Mouse (Mus musculus) heart, embryonic 14.5 days (tissue): Measurements from ENCODE around the gene Igfbp2. TPM values are rescaled to one million over a fixed set of nuclear protein-coding genes. Genes with fewer than 3 reads are reported as not detected.
A peak's percentile ranks its signal among the peaks of the same experiment; 100 is the strongest.

ENCODE experiments used
- ATAC-seq: fragments of 200-750 bp; cut with Nextera tagmentation; 2 replicates; pipeline ENCODE4 v1.8.0; 2017; ENCODE audit warnings: low read depth, moderate TSS enrichment; ENCODE audit not compliant: insufficient number of reproducible peaks, insufficient read depth, low FRiP score
- H3K27ac ChIP-seq, 2 experiments: fragments of 200-500 bp in 1 of 2; fragments of 300-500 bp in 1 of 2; sonication (generic) in 1 of 2; replicated peaks in 1 of 2; 2 replicates each; pipeline ENCODE4 v1.5.1; 2012 to 2014; ENCODE audit warnings: low read depth in 2 of 2, low read length in 2 of 2, control low read depth in 1 of 2, mild to moderate bottlenecking in 1 of 2, mixed read lengths in 1 of 2; ENCODE audit not compliant: control insufficient read depth in 1 of 2, insufficient read depth in 1 of 2
- H3K27me3 ChIP-seq: fragments of 300-500 bp; sonication (generic); 2 replicates; pipeline ENCODE4 v1.6.1; 2014; ENCODE audit warnings: mild to moderate bottlenecking, low read length, control low read depth; ENCODE audit not compliant: control insufficient read depth, insufficient read depth
- H3K36me3 ChIP-seq: fragments of 300-500 bp; sonication (generic); 2 replicates; pipeline ENCODE4 v1.6.1; 2014; ENCODE audit warnings: mild to moderate bottlenecking, control low read depth, low read length, mixed read lengths; ENCODE audit not compliant: control insufficient read depth, insufficient read depth
- H3K4me1 ChIP-seq, 2 experiments: fragments of 200-500 bp in 1 of 2; fragments of 300-500 bp in 1 of 2; sonication (generic) in 1 of 2; 2 replicates each; pipeline ENCODE4 v1.6.1; 2012 to 2014; ENCODE audit warnings: low read length in 2 of 2, control low read depth in 1 of 2, mixed read lengths in 1 of 2; ENCODE audit not compliant: control insufficient read depth in 2 of 2, insufficient read depth in 2 of 2
- H3K4me2 ChIP-seq: fragments of 300-500 bp; sonication (generic); 2 replicates; pipeline ENCODE4 v1.6.1; 2014; ENCODE audit warnings: mild to moderate bottlenecking, low read length
- H3K4me3 ChIP-seq, 2 experiments: fragments of 200-500 bp in 1 of 2; fragments of 300-500 bp in 1 of 2; sonication (generic) in 1 of 2; 2 replicates each; pipeline ENCODE4 v1.5.1; 2012 to 2014; ENCODE audit warnings: low read length in 2 of 2, mild to moderate bottlenecking in 2 of 2, control low read depth in 1 of 2, low read depth in 1 of 2, moderate library complexity in 1 of 2; ENCODE audit not compliant: control insufficient read depth in 1 of 2, insufficient read depth in 1 of 2
- H3K9ac ChIP-seq: fragments of 300-500 bp; sonication (generic); 2 replicates; pipeline ENCODE4 v1.6.1; 2014; ENCODE audit warnings: mild to moderate bottlenecking, low read length
- H3K9me3 ChIP-seq: fragments of 300-500 bp; sonication (generic); 2 replicates; pipeline ENCODE4 v1.6.1; 2016; ENCODE audit warnings: low read length, control low read depth; ENCODE audit not compliant: control insufficient read depth
- WGBS: fragments of 180-500 bp; shearing (Covaris S2); extraction: QIAGEN DNeasy Blood & Tissue Kit; methylation state at CpG from one replicate; pipeline ENCODE4 v1.1.7; 2014; 5-methylcytosine and 5-hydroxymethylcytosine counted together
- polyA plus RNA-seq: library from polyadenylated mRNA; unstranded; fragments of >200 nt; fragmentation: Nextera tagmentation; extraction: Ambion mirVana; gene quantifications from 2 replicates; pipeline ENCODE4 v1.2.1, GENCODE M21; 2014

Gene Igfbp2
- polyA plus RNA-seq, 1 experiment from 2014 or later, result 67.5 TPM

DNA sequence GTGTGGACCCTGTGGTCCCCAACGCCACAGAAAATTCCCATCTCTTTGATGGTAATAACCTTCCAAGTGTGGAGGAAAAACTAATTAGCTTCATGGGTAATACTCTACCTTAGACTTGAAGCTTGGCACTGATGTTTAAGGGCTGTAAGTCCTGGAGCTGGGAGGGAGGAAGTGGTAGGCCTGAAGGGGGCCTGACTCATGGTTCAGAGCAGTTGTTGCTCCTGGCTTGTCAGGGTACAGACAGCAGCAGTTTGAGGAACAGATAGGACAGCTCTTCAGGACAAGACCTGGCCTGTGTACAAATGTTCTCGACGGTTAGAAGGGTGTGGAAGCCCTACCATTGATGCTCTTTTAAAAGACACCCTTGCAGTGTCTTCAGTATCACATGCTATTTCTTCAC lies 8.7 kb upstream of the Igfbp2 start:
- 0 out of 2 replicates have a peak, but pooled peaks cover 4% of the 10 kb centered on the region for H3K9me3 ChIP-seq
- H3K4me3 ChIP-seq, result no peak overlapping the region
- no peaks in the 10 kb centered on the region for H3K36me3 ChIP-seq
- 0 out of 2 replicates have a peak, but pooled peaks cover 4% of the 10 kb centered on the region for H3K27me3 ChIP-seq
- no peak for ATAC-seq
- 76% methylated on average over 3 of the region's 3 CpGs for WGBS
- no peak overlapping the region for H3K4me2 ChIP-seq
- peaks cover 11 to 12% of the 10 kb centered on the region in 2 experiments for H3K4me1 ChIP-seq
- H3K27ac ChIP-seq, result no peak overlapping the region
- no peak overlapping the region for H3K9ac ChIP-seq

DNA sequence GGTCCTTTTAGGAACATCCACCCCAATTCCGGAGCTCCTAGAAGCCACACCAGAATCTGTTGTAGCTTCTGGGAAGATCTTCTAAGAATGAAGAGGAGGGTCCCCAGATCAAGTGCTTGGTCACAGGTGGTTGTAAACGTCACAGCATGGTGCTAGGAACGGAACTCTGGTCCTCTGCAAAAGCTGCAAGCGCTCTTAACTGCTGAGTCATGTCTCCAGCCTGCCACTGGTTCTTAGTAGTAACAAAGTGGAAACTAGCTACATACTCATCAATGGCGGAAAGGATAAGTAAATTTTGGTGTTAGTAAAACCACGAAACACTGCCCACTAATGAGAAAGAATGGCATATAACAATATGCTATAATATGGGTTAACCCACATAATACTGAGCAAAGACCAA lies 4.3 kb upstream of the Igfbp2 start:
- Histone ChIP-seq H3K4me3 (no peak overlapping the region), H3K27me3 (0 out of 2 replicates have a peak, but pooled peaks cover 4% of the 10 kb centered on the region), H3K27ac (no peak overlapping the region), H3K4me1 (peaks cover 7 to 13% of the 10 kb centered on the region in 2 experiments), H3K9me3 (no peaks in the 10 kb centered on the region), H3K9ac (no peak overlapping the region), H3K36me3 (no peaks in the 10 kb centered on the region), H3K4me2 (no peak overlapping the region)
- ATAC-seq, result no peak
- 87% methylated on average over 6 of the region's 6 CpGs for WGBS

DNA sequence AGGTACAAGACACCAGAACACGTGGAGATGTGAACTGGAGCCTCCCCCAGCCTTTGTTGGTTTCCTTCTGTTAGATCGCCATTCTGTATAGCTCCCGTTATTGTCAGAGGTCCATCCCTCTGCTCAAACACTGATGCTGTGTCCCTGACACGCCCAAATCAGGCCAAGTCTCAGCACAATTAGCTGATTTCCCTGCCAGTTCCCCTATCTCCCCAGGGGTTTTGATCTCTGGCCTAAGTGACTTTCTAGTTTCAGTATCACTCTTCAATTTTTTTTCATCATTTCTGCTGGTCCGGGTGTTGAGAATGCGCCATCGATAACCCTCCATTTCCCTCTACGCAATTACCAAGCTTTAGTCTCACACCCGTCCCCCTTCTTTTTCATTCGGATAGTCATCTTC lies 1.4 kb upstream of the Igfbp2 start:
- Histone ChIP-seq H3K4me2 (no peak overlapping the region), H3K4me3 (no peak overlapping the region), H3K27ac (no peak overlapping the region), H3K36me3 (no peaks in the 10 kb centered on the region), H3K4me1 (peaks cover 6 to 29% of the 10 kb centered on the region in 2 experiments; a peak in 3 of 4 replicates), H3K9me3 (no peaks in the 10 kb centered on the region), H3K27me3 (0 out of 2 replicates have a peak, but pooled peaks cover 3% of the 10 kb centered on the region), H3K9ac (no peak overlapping the region)
- ATAC-seq, result no peak
- 86% methylated on average over 10 of the region's 10 CpGs for WGBS

DNA sequence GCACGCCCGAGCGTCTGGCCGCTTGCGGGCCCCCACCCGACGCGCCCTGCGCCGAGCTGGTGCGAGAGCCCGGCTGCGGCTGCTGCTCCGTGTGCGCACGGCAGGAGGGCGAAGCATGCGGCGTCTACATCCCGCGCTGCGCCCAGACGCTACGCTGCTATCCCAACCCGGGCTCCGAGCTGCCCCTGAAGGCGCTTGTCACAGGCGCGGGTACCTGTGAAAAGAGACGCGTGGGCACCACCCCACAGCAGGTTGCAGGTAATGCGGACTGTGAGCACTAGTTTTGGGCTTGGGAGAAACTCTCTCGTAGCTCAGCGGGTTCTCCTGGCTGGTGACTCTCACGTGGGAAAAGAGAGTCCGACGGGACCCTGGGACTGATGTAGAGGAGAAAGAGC lies 401 bp downstream of the Igfbp2 start:
- Histone ChIP-seq H3K27ac (no peak overlapping the region), H3K36me3 (no peaks in the 10 kb centered on the region), H3K9me3 (no peaks in the 10 kb centered on the region), H3K4me3 (peak overlapping the region; percentile 61 to 63), H3K4me1 (peaks cover 6 to 33% of the 10 kb centered on the region in 2 experiments; a peak in 3 of 4 replicates), H3K27me3 (0 out of 2 replicates have a peak, but pooled peaks cover 3% of the 10 kb centered on the region), H3K9ac (peak overlapping the region; percentile 74), H3K4me2 (peak overlapping the region; percentile 99)
- ATAC-seq, result no peak
- WGBS, result 1% methylated on average over 37 of the region's 37 CpGs

DNA sequence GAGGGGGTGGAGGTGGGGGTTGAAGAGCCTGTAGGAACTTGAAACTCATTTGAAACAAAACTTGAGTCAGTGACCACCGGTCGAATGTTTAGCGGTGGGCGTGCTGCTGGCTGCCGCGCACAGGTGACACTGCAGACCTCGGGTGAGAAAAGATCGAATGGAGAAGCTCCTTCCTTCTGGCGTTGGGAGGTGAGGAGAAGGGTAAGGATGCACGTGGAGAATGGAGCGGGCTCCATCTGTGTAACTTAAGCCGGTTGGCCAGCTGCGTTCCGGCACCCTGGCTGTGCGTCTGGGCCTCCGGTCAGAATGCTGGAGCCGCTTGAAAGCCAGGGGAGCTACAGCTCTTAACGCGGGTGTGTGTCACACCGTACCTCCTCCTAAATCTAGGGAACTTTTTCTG lies 983 bp downstream of the Igfbp2 start:
- Histone ChIP-seq H3K4me2 (peak overlapping the region; percentile 99), H3K36me3 (no peaks in the 10 kb centered on the region), H3K27ac (no peak overlapping the region), H3K9ac (peak overlapping the region; percentile 74), H3K4me3 (peak overlapping the region; percentile 61 to 63), H3K4me1 (peaks cover 6 to 33% of the 10 kb centered on the region in 2 experiments; a peak in 3 of 4 replicates), H3K9me3 (no peaks in the 10 kb centered on the region), H3K27me3 (0 out of 2 replicates have a peak, but pooled peaks cover 3% of the 10 kb centered on the region)
- 2% methylated on average over 20 of the region's 20 CpGs for WGBS
- no peak for ATAC-seq

DNA sequence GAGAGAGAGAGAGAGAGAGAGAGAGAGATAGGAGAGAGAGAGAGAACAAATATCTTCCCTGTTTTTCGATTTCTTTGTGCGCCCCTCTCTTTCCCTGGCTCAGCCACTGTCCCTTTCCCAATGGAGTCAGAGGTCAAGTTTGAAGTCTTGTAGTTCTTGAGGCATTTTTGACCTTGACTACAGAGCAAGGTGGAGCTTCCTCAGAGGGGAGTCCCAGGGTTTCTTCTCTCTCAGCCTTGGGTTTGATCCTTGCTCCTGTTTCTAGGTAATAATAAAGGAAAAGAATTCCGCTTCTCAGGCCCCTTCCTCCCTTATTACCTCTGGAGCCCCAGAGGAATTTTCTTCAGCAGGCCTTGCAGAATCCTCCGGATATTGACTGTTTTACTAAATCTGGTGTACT lies 1.6 kb downstream of the Igfbp2 start:
- ATAC-seq, result no peak
- H3K4me3 ChIP-seq, result peak overlapping the region; percentile 9 to 61; a peak in 2 of 4 replicates
- no peak overlapping the region for H3K27ac ChIP-seq
- H3K9me3 ChIP-seq, result no peaks in the 10 kb centered on the region
- WGBS, result 42% methylated on average over 4 of the region's 4 CpGs
- no peaks in the 10 kb centered on the region for H3K36me3 ChIP-seq
- H3K4me2 ChIP-seq, result peak overlapping the region; percentile 99
- H3K9ac ChIP-seq, result peak overlapping the region; percentile 74
- H3K4me1 ChIP-seq, result peaks cover 6 to 33% of the 10 kb centered on the region in 2 experiments; a peak in 3 of 4 replicates
- H3K27me3 ChIP-seq, result 0 out of 2 replicates have a peak, but pooled peaks cover 3% of the 10 kb centered on the region

DNA sequence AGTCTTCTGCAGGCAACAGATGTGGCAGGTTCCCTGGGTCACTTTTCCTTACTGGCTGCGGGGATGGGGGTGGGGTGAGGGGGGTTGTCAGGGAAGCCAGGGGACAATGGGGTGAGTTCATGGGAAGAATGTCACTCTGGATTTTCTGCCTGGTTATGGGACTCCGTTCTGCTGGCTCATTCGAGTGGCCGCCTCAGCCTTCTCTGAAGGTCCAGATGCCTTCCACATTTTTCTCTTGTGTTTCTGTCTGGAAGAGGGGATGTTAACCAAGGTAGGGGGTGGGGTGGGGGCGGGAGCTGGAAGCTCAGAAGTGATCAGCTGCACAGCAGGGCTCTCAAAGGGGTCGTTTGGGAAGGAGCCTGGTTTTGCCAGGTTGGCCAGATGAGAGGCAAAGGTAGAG lies 2.1 kb downstream of the Igfbp2 start:
- peak overlapping the region; percentile 41 to 49; a peak in 2 of 4 replicates for H3K27ac ChIP-seq
- H3K9me3 ChIP-seq, result no peaks in the 10 kb centered on the region
- ATAC-seq, result no peak
- 0 out of 2 replicates have a peak, but pooled peaks cover 3% of the 10 kb centered on the region for H3K27me3 ChIP-seq
- H3K4me3 ChIP-seq, result peak overlapping the region; percentile 25 to 61; a peak in 3 of 4 replicates
- peaks cover 6 to 33% of the 10 kb centered on the region in 2 experiments; a peak in 3 of 4 replicates for H3K4me1 ChIP-seq
- no peaks in the 10 kb centered on the region for H3K36me3 ChIP-seq
- H3K9ac ChIP-seq, result peak overlapping the region; percentile 46
- WGBS, result 19% methylated on average over 6 of the region's 6 CpGs
- H3K4me2 ChIP-seq, result peak overlapping the region; percentile 99

DNA sequence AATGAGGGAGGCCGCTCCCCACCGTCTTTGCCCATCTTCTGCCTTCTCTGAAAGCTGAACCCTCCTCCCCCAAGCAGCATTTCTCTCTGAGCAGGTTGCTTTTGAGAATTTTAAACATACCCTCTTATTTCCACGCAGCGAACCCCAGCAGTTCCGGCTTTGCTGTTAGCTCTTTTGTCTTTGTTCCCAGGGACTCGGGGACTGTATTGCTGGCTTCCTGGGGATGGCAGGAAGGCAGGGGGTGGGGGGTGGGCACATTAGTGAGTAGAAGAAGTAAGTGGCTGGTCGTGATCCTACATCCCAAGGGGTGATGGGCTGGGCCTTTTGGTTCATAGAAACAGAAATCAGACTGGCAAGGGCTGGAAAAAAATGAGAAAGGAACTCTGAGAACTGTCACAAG lies 2.6 kb downstream of the Igfbp2 start:
- no peak for ATAC-seq

More for the DNA sequence above, 2.6 kb downstream of the Igfbp2 start:
- Histone ChIP-seq H3K4me2 (peak overlapping the region; percentile 99), H3K9ac (peak overlapping the region; percentile 46), H3K27me3 (0 out of 2 replicates have a peak, but pooled peaks cover 3% of the 10 kb centered on the region), H3K27ac (peak overlapping the region; percentile 41 to 49; a peak in 2 of 4 replicates), H3K4me1 (peaks cover 6 to 33% of the 10 kb centered on the region in 2 experiments; a peak in 3 of 4 replicates), H3K36me3 (no peaks in the 10 kb centered on the region), H3K9me3 (no peaks in the 10 kb centered on the region), H3K4me3 (peak overlapping the region; percentile 25 to 61)
- 24% methylated on average over 7 of the region's 7 CpGs for WGBS
